Mouse (Mus musculus) kidney, adult 9 months (tissue): Measurements from ENCODE around the gene Eva1b.
"Not testable (repeated sequence)": the region's sequence is repeated elsewhere in the genome, so short reads cannot be mapped to it uniquely, and the experiment has no call there.

ENCODE experiments used
- DNase-seq: peaks from one replicate; pipeline ENCODE4 v3.0.0; 2022

Eva1b gene

GRCm38 (mm10) chr4:126157562-126157961 lies 10.0 kb downstream of the Eva1b start:
- no peak for DNase-seq

- no peak for DNase-seq
Observed at GRCm38 (mm10) chr4:126159455-126159854, 11.9 kb downstream of the Eva1b start.

- DNase-seq, result no peak
Observed at GRCm38 (mm10) chr4:126160981-126161380, 13.4 kb downstream of the Eva1b start.

GRCm38 (mm10) chr4:126161456-126161855 lies 13.9 kb downstream of the Eva1b start:
- no peak for DNase-seq

- no peak for DNase-seq
Observed at GRCm38 (mm10) chr4:126161986-126162385, 14.4 kb downstream of the Eva1b start.

GRCm38 (mm10) chr4:126162544-126163066 lies 15.1 kb downstream of the Eva1b start:
- DNase-seq, result peak; percentile 94

- DNase-seq, result peak; percentile 66
Observed at GRCm38 (mm10) chr4:126163067-126163659, 15.6 kb downstream of the Eva1b start, which contains the start of gene Sh3d21. Gene Sh3d21, minus strand, starts transcription at chr4:126163491.

GRCm38 (mm10) chr4:126163685-126164084 lies 16.1 kb downstream of the Eva1b start:
- DNase-seq, result peak; percentile 75

GRCm38 (mm10) chr4:126165092-126165491 lies 17.5 kb downstream of the Eva1b start:
- not testable (repeated sequence) for DNase-seq

GRCm38 (mm10) chr4:126166084-126166483 lies 18.5 kb downstream of the Eva1b start:
- DNase-seq, result peak; percentile 79

- no peak for DNase-seq
Observed at GRCm38 (mm10) chr4:126168851-126169250, 21.3 kb downstream of the Eva1b start.

- DNase-seq, result not testable (repeated sequence)
Observed at GRCm38 (mm10) chr4:126170737-126171136, 23.2 kb downstream of the Eva1b start.

- no peak for DNase-seq
Observed at GRCm38 (mm10) chr4:126173800-126174199, 26.3 kb downstream of the Eva1b start.

GRCm38 (mm10) chr4:126175980-126176379 lies 28.4 kb downstream of the Eva1b start:
- not testable (repeated sequence) for DNase-seq

GRCm38 (mm10) chr4:126181170-126181957 lies 33.8 kb downstream of the Eva1b start:
- DNase-seq, result peak; percentile 72

GRCm38 (mm10) chr4:126183034-126183433 lies 35.5 kb downstream of the Eva1b start:
- DNase-seq, result no peak

GRCm38 (mm10) chr4:126187096-126187495 lies 39.6 kb downstream of the Eva1b start:
- no peak for DNase-seq

GRCm38 (mm10) chr4:126190636-126191035 lies 43.1 kb downstream of the Eva1b start:
- DNase-seq, result no peak

GRCm38 (mm10) chr4:126194216-126194615 lies 46.7 kb downstream of the Eva1b start:
- DNase-seq, result no peak

- no peak for DNase-seq
Observed at GRCm38 (mm10) chr4:126194916-126195315, 47.4 kb downstream of the Eva1b start.

- DNase-seq, result peak; percentile 50
Observed at GRCm38 (mm10) chr4:126197485-126197884, 49.9 kb downstream of the Eva1b start.
